Mouse (Mus musculus) small intestine, adult 2 months (tissue): Measurements from ENCODE around the gene Acpp.

Source experiments
- CTCF ChIP-seq: fragments of 200-500 bp; IDR thresholded peaks from 2 replicates; pipeline ENCODE4 v1.5.1; 2012; ENCODE audit warnings: low read depth, mild to moderate bottlenecking, control low read depth, inconsistent platforms, low read length, moderate library complexity, mixed read lengths; ENCODE audit not compliant: insufficient replicate concordance, insufficient read length; ENCODE audit errors: extremely low read depth
- POLR2A ChIP-seq: fragments of 200-500 bp; IDR thresholded peaks from 2 replicates; pipeline ENCODE4 v1.6.1; 2012; ENCODE audit warnings: low read depth, mild to moderate bottlenecking, control low read depth, inconsistent platforms, low read length, moderate library complexity

DNA sequence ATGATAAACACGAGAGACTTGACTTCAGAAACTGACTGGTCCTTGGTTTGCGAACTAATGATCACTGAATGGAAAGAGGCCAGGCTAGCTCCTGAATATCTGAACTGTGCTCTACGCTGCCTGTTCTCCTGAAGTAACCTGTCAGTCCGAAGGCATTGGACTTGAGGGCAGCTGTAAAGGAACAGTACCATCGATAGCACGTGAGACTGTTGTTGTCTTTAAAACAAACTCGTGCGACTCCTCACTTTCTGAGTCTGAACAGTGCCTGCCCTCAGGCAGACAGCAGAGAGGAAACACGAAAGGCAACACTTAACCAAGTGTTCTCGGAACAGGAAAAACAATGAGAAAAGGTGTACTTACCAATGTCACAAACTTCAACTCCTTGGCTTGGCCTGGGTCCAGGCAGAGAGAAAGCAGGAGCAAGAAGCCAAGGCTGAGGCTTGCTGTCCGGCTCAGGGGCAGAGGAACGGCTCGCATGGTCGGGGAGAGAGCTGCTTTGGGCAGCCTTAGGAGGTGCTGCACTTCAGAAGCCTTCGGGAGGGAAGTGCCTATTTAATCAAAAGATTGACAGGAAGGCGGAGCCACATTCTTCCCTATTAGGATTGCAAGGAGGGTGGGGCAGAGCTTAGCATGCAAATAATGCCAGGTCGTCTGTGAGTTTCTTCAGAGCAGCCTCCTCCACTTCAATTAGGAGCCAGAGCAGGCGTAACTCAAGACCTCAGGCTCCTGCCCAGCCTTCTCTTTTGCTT, at the start of gene Acpp:
- TF ChIP-seq POLR2A, result peak; percentile 65; the same call in 1 of the 2 replicates
- no peak for TF ChIP-seq CTCF
